ENCODE assay signal across 13 mouse cellular contexts in genomic region chr2:127652805-127653204, GRCm38 (mm10).
"Had no signal": no experiment of that assay in that cellular context is flagged by ENCODE, and none has a peak within 500 bp of the region (broad histone marks: within the 10 kb centered on the region; RNA-seq: fewer than 3 reads in every experiment).

No protein-coding gene starts in this region.

- H3K36me3 ChIP-seq: hindbrain, embryonic 15.5 days; limb, embryonic 13.5 days; midbrain, embryonic 10.5 days; midbrain, embryonic 15.5 days; neural tube, embryonic 12.5 days had no signal

- H3K9me3 ChIP-seq: hindbrain, embryonic 15.5 days; limb, embryonic 13.5 days; midbrain, embryonic 10.5 days; midbrain, embryonic 15.5 days; neural tube, embryonic 12.5 days had no signal

- H3K27ac ChIP-seq: hindbrain, embryonic 15.5 days; limb, embryonic 13.5 days; liver, embryonic 14.5 days; midbrain, embryonic 10.5 days; midbrain, embryonic 15.5 days; neural tube, embryonic 12.5 days had no signal

- H3K9ac ChIP-seq: hindbrain, embryonic 15.5 days; limb, embryonic 13.5 days; liver, embryonic 14.5 days; midbrain, embryonic 15.5 days; neural tube, embryonic 12.5 days had no signal

- H3K4me3 ChIP-seq: hindbrain, embryonic 15.5 days; limb, embryonic 13.5 days; midbrain, embryonic 10.5 days; midbrain, embryonic 15.5 days; neural tube, embryonic 12.5 days had no signal

- ATAC-seq: intestine, embryonic 16.5 days; midbrain, embryonic 15.5 days had no signal

- DNase-seq: left cerebral cortex, postnatal 4 days; retina, postnatal 1 day; right cerebral cortex, postnatal 4 days; spleen, adult 18-20 months; thymus, adult 2 months; thymus, postnatal 25 days had no signal

- H3K4me2 ChIP-seq: hindbrain, embryonic 15.5 days; limb, embryonic 13.5 days; midbrain, embryonic 15.5 days; neural tube, embryonic 12.5 days had no signal
